8 mouse cellular contexts compared by ENCODE assay signal in genomic region chr15:3979061-3979848, GRCm38 (mm10). TPM values are rescaled to one million over a fixed set of nuclear protein-coding genes. Genes with fewer than 3 reads are reported as not detected.
DNase-seq lines count a peak whose midpoint lies in the region; ATAC-seq and TF ChIP-seq lines count a peak whose summit lies in the region.

Gene Fbxo4 (minus strand): TSS chr15:3979573.

- TF ChIP-seq POLR2A in heart, adult 2 months (IDR thresholded peaks at IDR 0.05; ENCODE audit: insufficient read depth, low read depth, low read length), result peak; percentile 79
- no peak for TF ChIP-seq POLR2A in kidney, adult 2 months (IDR thresholded peaks at IDR 0.05; ENCODE audit: low read depth, low read length)

- H3K4me3 ChIP-seq in embryonic facial prominence, embryonic 14.5 days (ENCODE audit: low read depth, low read length), result peak within 1 kb of the TSS; percentile 74
- peak within 1 kb of the TSS; percentile 76 for H3K4me3 ChIP-seq in heart, adult 2 months
- peak within 1 kb of the TSS; percentile 94 for H3K4me3 ChIP-seq in kidney, adult 2 months (ENCODE audit: insufficient read depth, low read depth, low read length)
- peak within 1 kb of the TSS; percentile 59 for H3K4me3 ChIP-seq in limb, embryonic 11.5 days (ENCODE audit: low read depth, low read length)
- H3K4me3 ChIP-seq in midbrain, embryonic 13.5 days (replicated peaks), result peak within 1 kb of the TSS; percentile 68

- peak; percentile 59; the same call in 1 of the 2 replicates for TF ChIP-seq EP300 in heart, adult 2 months (IDR thresholded peaks at IDR 0.05; ENCODE audit: insufficient read depth, low read depth, low read length)

- H3K27ac ChIP-seq in embryonic facial prominence, embryonic 14.5 days (replicated peaks; ENCODE audit: low read depth, low read length), result peak within 1 kb of the TSS; percentile 98
- H3K27ac ChIP-seq in heart, adult 2 months, result peak within 1 kb of the TSS; percentile 96
- H3K27ac ChIP-seq in kidney, adult 2 months (ENCODE audit: insufficient read depth, low read depth, low read length), result peak within 1 kb of the TSS; percentile 99
- peak within 1 kb of the TSS; percentile 80 for H3K27ac ChIP-seq in limb, embryonic 11.5 days (replicated peaks; ENCODE audit: low read depth, low read length)
- H3K27ac ChIP-seq in midbrain, embryonic 13.5 days, result peak within 1 kb of the TSS; percentile 95

- peak; percentile 96 for ATAC-seq in embryonic facial prominence, embryonic 14.5 days (ENCODE audit: low read depth)
- peak; percentile 93 for ATAC-seq in limb, embryonic 11.5 days (ENCODE audit: insufficient number of reproducible peaks, low FRiP score, low TSS enrichment, low read depth)
- peak; percentile 97 for ATAC-seq in midbrain, embryonic 13.5 days

- intact Hi-C loops in heart, adult 2 months (cut with DNase I), result loop anchor here (1.0 to 2.0 kb wide), 3 partner anchors 15 to 47 kb away; partner anchors contain the start of gene Oxct1

- DNase-seq in 416B (ENCODE audit: low read depth), result peak; percentile 89
- DNase-seq in adrenal gland, postnatal 4 days (ENCODE audit: low spot score in 2 of 2), result peak; percentile 59 to 69
- DNase-seq in embryonic facial prominence, embryonic 14.5 days (ENCODE audit: low spot score), result peak; percentile 77
- peak; percentile 91 to 93 for DNase-seq in heart, adult 2 months
- DNase-seq in kidney, adult 2 months, result peak; percentile 91
- DNase-seq in limb, embryonic 11.5 days (ENCODE audit: low spot score), result peak; percentile 77
- DNase-seq in spleen, adult 12 weeks (ENCODE audit: low spot score), result peak; percentile 59

- peaks cover 30% of the 10 kb centered on the region for H3K36me3 ChIP-seq in embryonic facial prominence, embryonic 14.5 days (ENCODE audit: control insufficient read depth, insufficient read depth, low read length)
- peaks cover 16% of the 10 kb centered on the region for H3K36me3 ChIP-seq in heart, adult 2 months (ENCODE audit: control insufficient read depth, insufficient read depth, low read length)
- peaks cover 4% of the 10 kb centered on the region; the same call in 1 of the 2 replicates for H3K36me3 ChIP-seq in kidney, adult 2 months (ENCODE audit: control insufficient read depth, insufficient read depth, low read length)
- no peaks in the 10 kb centered on the region for H3K36me3 ChIP-seq in limb, embryonic 11.5 days (ENCODE audit: control insufficient read depth, insufficient read depth, low read length)
- peaks cover 12% of the 10 kb centered on the region; the same call in 1 of the 2 replicates for H3K36me3 ChIP-seq in midbrain, embryonic 13.5 days

- peak within 1 kb of the TSS; percentile 94 for H3K9ac ChIP-seq in embryonic facial prominence, embryonic 14.5 days (ENCODE audit: low read depth, low read length)
- H3K9ac ChIP-seq in heart, adult 2 months (ENCODE audit: low read depth, low read length), result peak within 1 kb of the TSS; percentile 93
- peak within 1 kb of the TSS; percentile 87 for H3K9ac ChIP-seq in limb, embryonic 11.5 days (ENCODE audit: low read length)
- peak within 1 kb of the TSS; percentile 90 for H3K9ac ChIP-seq in midbrain, embryonic 13.5 days (replicated peaks)

- H3K9me3 ChIP-seq in embryonic facial prominence, embryonic 14.5 days (ENCODE audit: control insufficient read depth, low read length), result no peaks in the 10 kb centered on the region
- H3K9me3 ChIP-seq in limb, embryonic 11.5 days (ENCODE audit: control insufficient read depth, low read length), result no peaks in the 10 kb centered on the region
- no peaks in the 10 kb centered on the region for H3K9me3 ChIP-seq in midbrain, embryonic 13.5 days

- TF ChIP-seq CTCF in heart, adult 2 months (IDR thresholded peaks at IDR 0.05), result peak; percentile 20; the same call in 1 of the 2 replicates
- 0 out of 2 replicates have a peak, but pooled peaks have one; percentile 7 for TF ChIP-seq CTCF in kidney, adult 2 months (conservative IDR thresholded peaks at IDR 0.05; ENCODE audit: insufficient read depth, insufficient read length, low read depth, low read length)

- H3K4me1 ChIP-seq in embryonic facial prominence, embryonic 14.5 days (ENCODE audit: control insufficient read depth, insufficient read depth, low read length), result no peaks in the 10 kb centered on the region
- no peaks in the 10 kb centered on the region; the same call in none of the 2 replicates for H3K4me1 ChIP-seq in heart, adult 2 months (ENCODE audit: control insufficient read depth, insufficient read depth, low read length)
- 0 out of 2 replicates have a peak, but pooled peaks cover 4% of the 10 kb centered on the region for H3K4me1 ChIP-seq in kidney, adult 2 months (ENCODE audit: control insufficient read depth, insufficient read depth, low read length)
- H3K4me1 ChIP-seq in limb, embryonic 11.5 days (ENCODE audit: control insufficient read depth, insufficient read depth, low read length), result no peaks in the 10 kb centered on the region
- peaks cover 7% of the 10 kb centered on the region; the same call in 1 of the 2 replicates for H3K4me1 ChIP-seq in midbrain, embryonic 13.5 days (replicated peaks)

- peak within 1 kb of the TSS; percentile 69 for H3K4me2 ChIP-seq in embryonic facial prominence, embryonic 14.5 days (ENCODE audit: low read depth, low read length)
- peak within 1 kb of the TSS; percentile 60 for H3K4me2 ChIP-seq in limb, embryonic 11.5 days (ENCODE audit: low read depth, severe bottlenecking)
- H3K4me2 ChIP-seq in midbrain, embryonic 13.5 days (replicated peaks), result peak within 1 kb of the TSS; percentile 67

- H3K79me2 ChIP-seq in heart, adult 2 months (replicated peaks; ENCODE audit: control insufficient read depth, insufficient read depth, low read length), result no peaks in the 10 kb centered on the region

- no peaks in the 10 kb centered on the region for H3K27me3 ChIP-seq in embryonic facial prominence, embryonic 14.5 days (replicated peaks; ENCODE audit: control insufficient read depth, insufficient read depth, low read length)
- no peaks in the 10 kb centered on the region for H3K27me3 ChIP-seq in heart, adult 2 months (ENCODE audit: control insufficient read depth, insufficient read depth, low read length)
- no peaks in the 10 kb centered on the region for H3K27me3 ChIP-seq in kidney, adult 2 months (replicated peaks; ENCODE audit: control insufficient read depth, insufficient read depth, low read length)
- H3K27me3 ChIP-seq in limb, embryonic 11.5 days (ENCODE audit: control insufficient read depth, insufficient read depth, low read length), result no peaks in the 10 kb centered on the region
- no peaks in the 10 kb centered on the region for H3K27me3 ChIP-seq in midbrain, embryonic 13.5 days

- WGBS in embryonic facial prominence, embryonic 14.5 days, result 3% methylated on average over 37 of the region's 61 CpGs
- under 1% methylated on average over 61 of the region's 61 CpGs for WGBS in heart, adult 2 months
- WGBS in kidney, adult 2 months, result under 1% methylated on average over 61 of the region's 61 CpGs
- WGBS in limb, embryonic 11.5 days, result 2% methylated on average over 60 of the region's 61 CpGs
- 2% methylated on average over 61 of the region's 61 CpGs for WGBS in midbrain, embryonic 13.5 days

RNA-seq across cellular contexts. Expression of gene Fbxo4, which starts in this region (rescaled TPM):
- 10 to 100 TPM; 19.0 to 19.4 TPM for total RNA-seq in adrenal gland, postnatal 4 days (2021)
- polyA plus RNA-seq in embryonic facial prominence, embryonic 14.5 days (2014; fragmentation: Nextera tagmentation; extraction: Ambion mirVana), result 12.0 and 12.7 TPM in 2 replicates
- 1 to 10 TPM; 6.7 to 8.1 TPM for total RNA-seq in heart, adult 2 months (2021)
- polyA plus RNA-seq in heart, adult 2 months (2012; rRNA removed), result 6.0 and 9.9 TPM in 2 replicates
- 8.8 and 10.7 TPM in 2 replicates for polyA plus RNA-seq in kidney, adult 2 months (2012; rRNA removed)
- 4.7 and 6.2 TPM in 2 replicates for polyA plus RNA-seq in limb, embryonic 11.5 days (2014; fragmentation: Nextera tagmentation; extraction: Ambion mirVana)
- polyA plus RNA-seq in midbrain, embryonic 13.5 days (2015; fragmentation: Nextera tagmentation; extraction: Ambion mirVana), result 6.3 and 7.3 TPM in 2 replicates

Comparison
In these comparisons a context has a peak if more than half of its experiments do, and no peak if none do; other contexts are left out.
1. Peak in every context shown above with its lines: DNase-seq, ATAC-seq, H3K4me3 ChIP-seq and H3K27ac ChIP-seq.